Mouse (Mus musculus): ENCODE measurements around the gene Dand5.
A peak's percentile ranks its signal among the peaks of the same experiment; 100 is the strongest.

Gene Dand5

DNA sequence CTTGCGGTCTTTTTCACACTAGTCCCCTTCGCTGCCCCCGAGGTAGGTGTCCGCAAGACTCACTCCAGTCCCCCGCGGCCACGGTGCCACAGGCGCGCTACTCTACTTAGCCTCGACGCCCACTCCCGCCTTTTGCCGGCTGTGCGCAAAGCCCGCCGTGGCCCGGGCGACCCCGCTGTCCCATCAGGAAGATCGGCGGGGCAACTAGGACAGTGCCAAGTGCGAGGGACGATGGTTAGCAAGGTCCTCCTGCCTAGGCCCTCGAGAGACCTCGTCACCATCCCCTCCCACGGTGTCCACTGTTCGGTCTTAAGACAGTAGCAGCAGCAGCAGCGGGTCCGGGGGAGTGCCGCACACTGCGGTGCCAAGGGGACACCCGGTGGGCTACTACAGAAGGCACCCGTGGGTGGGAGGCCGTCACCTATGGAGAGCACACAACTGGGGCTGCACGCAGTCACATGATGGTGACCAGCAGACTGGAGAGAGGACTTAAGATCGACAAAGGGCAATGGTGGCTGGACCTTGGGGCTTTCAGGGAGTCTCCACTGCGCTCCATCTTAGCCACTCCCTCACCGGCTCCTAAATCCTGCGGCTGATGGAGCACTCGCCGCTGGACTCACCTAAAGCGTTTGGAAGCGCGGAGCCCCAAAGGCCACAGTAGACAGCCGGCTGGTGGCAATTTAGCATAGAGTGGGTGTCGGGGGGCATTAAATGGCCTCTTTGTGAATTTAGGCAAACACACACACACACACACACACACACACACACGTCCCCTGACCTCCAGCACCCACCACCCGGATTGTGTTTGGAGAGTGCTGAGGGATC lies 37.7 kb downstream of the Dand5 start:
- DNase-seq (ENCODE audit: low read depth, low spot score) = peak; percentile 80

DNA sequence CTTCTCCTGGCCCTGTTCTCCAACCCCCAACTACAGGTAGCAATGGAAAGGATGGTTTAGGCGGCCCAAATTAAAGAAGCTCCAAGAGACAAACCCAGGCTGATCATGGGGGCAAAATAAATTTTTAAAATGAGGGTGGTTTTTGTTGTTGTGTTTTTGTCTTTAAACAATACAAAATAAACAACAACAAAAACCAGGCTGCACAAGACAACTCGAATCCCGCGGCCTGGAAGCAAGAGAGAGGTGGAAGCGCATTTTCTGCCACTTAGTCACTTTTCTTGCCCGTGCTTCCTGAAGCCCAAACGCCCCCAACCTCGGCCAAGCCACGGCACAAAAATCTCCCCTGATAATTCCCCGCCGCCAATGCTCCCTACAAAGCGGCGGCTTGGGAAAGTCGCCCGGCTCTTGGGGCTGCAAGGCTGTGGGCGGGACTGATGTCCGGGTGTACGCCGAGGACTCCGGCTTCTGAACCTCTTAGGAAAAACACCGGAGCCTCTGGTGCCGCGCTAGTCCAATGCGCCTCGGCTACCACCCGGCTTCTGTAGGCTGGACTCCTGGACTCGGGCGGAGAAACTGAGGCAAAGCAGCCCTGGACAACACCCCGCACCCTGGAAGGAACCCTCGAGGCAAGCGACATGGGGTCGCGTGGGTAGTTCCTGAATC lies 38.6 kb downstream of the Dand5 start:
- peak; percentile 39 for DNase-seq (ENCODE audit: low read depth, low spot score)

DNA sequence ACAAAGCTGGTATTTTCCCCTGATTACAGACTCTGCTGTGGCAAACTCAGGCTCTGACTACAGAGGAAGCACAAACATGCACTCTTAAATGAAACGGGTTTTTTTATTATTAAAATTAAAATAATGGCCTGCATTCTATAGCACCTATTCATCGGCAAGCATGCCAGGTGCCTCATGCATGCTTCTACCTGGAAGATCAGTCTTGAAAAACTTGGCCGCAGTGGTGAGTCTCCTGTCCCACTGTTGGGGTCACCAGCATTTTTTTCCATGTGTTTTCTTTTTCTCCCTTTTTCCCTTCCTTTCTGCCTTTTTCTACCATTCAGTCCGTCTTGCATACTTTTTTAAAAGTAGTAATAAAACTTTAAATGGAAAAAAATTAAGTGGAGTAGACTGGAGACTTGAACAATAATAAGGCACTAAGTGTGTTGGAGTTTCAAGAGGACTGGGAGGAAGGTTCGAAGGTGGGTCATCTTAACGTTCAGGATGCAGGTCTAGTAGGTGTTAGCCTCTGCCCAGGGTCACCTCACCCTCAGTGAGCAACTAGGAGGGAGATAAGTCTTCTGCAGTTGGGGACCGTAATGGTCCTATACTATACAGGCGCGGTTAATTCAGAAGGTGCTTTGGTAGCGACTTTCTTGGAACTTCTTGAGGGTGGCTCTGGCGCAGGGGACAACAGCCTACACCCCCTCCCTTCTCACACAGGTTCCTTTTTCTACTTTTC lies 39.3 kb downstream of the Dand5 start:
- DNase-seq (ENCODE audit: low read depth, low spot score) = peak; percentile 27

DNA sequence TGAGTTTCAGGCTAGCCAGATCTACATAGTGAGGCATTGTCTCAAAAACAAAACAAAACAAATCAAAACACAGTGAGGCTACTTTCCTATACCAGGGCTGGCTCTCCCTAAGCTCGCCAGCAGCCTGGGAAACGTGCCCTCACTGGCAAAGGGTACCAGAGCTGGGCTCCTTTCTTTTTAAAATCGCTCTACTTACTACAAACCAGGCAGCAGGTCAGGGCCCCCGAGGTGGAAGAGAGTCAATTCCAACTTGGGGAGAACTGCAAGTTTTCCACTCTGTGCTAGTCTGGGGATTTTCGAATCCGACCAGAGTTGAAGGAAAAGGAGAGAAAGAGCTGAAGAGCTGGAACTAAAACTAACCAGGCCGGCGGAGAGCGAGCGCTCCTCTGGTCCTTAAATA lies 39.9 kb downstream of the Dand5 start:
- no peak for DNase-seq (ENCODE audit: low read depth, low spot score)

DNA sequence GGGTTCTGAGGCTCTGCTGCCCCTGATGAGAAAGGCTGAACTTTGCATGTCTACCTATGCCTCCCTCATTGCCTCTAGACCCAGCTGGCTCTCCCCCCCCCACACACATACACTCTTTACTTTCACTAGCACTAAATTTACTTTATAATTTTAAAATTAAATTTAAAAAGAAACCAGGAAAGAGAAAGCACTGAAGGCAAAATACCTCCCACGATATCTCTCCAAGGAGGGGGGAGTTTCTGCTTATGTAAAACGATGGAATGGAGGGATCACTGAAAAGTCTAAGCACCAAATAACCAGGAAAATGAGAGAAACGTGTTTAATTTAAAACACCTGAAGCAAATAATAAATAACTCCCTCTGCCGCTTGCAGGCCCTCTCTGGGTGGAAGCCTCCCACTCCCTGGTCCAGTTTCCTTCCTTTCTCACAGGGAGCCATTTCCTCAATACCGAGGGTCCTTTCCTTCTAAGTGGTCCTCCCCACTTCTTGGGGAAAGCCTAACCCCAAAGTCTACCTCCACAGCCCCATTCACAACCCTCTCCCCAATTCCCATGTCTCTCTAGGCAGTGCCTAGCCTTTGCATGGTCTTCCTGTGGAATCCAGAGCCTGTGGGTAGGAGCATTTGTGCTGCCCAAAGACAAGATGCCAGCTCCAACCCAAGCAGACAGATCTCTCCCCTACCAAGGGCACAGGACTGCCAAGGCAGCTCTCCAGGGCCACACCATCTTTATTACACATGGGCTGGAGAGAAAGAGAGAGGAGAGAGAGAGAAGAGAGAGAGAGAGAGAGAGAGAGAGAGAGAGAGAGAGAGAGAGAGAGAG lies 40.7 kb downstream of the Dand5 start:
- DNase-seq (ENCODE audit: low read depth, low spot score) = no peak

DNA sequence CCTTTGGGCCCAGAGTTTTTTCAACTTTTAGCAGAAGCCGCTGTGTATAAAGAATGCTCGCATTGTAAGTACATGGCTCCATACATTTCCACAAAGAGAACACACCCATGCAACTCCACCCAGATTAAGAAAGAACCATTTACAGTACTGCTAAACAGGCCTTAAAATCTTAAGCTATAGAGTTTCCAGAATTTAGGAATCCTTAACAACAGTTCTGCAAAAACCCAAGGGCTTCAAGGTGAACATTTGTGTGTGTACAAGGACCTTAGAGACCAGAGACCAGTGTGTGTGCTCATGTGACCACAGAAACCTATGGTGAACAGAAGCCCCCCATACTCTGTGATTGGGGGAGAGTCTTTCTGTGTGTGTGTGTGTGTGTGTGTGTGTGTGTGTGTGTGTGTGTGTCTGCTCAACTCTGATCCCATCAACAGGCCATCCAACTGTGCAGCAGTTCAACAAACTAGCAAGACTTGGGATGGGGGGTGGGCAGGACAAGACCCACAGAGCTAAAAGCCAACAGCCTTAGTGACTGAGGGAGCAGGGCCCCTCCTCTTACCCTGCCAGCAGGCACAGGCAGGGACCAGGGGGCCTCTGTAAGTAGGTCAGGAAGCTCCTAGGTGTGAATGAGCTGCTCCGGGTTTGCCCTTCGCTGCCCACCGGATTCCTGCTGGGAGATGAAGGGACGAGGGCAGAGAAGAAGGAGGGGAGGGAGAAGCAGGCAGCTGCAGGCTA lies 41.5 kb downstream of the Dand5 start:
- no peak for DNase-seq (ENCODE audit: low read depth, low spot score)

DNA sequence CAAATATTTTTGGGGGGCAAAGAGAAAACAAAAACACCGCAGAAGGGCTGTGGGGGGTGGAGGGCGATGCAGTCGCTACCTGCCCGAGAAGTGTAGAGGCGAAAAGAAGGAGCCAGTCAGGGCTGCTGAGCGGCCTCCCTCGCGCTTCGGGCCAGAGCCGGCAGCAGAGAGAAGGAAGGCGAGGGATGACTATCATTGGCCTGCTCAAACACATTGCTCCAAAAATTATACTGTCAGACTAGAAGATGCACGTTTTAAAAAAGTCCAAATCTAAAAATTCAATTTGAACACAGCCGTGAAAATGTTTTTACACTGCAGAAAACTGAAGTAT lies 42.4 kb downstream of the Dand5 start:
- no peak for DNase-seq (ENCODE audit: low read depth, low spot score)

DNA sequence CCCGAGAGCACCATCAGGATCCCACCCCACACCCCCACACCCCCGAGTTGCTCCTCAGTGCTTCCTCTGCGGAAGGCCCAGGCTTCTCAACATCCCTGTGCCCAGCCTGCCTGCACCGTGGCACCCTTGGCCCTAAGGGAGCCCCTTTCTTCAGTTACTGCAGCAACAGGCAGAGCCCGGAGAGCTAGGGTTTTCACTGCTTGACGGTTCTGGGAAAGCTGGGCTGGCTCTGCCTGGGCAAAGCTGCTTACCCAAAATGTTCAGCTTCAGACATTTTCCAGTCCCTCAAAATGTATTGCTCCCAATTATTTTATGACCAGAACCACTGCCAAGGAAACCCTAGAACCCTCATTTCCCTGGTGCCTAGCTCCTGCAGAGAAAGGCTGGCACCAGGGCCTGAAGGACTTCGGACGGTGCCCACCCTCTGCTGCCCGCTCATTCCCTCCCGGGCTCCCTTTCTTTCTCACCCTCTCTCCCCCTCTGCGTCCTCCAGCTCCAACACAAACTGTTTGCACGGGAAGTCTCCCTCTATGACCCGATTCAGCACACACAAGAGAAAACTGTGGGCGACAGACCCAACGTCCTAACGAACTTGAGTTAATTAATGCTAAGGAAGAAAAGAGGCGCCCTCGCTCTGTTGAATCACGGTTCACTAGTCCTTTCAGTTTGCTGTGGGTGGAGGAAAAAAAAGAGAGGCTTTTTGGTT lies 43.0 kb downstream of the Dand5 start:
- DNase-seq (ENCODE audit: low read depth, low spot score) = no peak

DNA sequence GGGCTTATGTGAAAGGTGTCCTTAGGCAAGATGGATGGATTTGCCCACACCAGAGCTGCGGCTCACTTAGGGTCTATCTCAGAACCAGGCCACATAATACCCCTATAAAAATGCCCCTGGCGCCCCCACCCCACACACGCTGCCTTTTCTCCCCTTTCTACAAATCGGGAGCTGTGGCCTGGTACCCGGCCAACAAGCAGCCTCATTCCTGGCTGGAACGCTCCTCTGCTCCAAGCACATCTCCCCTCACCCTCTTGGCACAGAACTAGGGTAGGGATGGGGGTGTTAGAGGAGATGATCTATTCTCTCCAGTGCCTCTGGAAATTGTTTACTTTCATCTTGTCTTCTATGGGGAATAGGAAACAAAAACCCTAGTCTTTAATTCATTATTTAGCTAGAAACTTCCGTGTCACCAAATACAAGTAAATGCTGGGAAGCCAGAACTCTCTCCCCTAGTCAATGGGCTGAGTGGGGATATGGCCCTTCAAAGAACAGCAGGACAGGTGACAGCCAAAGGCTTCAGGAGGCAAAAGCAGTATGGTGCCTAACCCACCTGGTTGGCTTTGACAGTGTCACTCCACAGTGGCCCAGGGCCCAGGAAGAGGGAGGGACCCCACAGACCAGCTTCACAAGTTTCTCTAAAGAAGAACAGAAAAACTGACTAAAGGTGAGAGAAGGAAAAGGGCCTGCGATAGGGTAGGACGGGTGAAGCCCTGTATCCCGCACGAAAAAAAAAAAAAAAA lies 43.8 kb downstream of the Dand5 start:
- no peak for DNase-seq (ENCODE audit: low read depth, low spot score)

DNA sequence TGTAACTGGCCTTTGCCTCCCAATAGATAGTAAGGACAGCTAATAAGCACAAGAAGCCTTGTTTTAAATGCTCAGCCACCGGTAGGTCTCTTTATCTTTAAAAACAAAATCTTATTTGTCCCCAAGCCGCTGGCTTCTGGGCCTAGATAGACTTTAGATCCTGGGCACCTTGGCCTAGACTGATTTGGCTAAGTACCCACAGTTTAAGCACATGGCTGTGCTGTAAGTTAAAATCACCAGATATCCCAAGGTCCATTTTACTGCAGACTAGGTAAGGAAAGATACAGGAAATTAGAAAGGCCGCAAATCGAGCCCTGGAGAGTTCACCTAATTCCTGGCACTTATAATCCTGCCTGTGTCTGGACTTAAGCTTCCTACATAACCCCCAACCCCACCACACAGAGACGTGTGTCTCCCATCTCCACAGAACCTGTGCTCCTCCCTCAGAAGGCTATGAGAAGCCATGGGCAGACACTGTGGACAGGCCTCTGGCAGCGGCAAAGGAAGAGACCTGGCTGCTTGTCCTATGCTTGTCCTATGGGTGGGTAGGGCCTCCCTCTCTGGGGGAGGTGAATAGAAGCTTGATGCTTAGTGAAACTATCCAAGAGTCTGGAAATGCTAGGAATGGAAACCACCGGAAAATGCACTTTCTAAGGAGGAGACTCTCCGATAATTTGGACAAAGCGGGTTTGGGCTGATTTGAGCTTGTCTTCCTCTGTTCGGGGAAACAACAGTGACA lies 44.6 kb downstream of the Dand5 start:
- no peak for DNase-seq (ENCODE audit: low read depth, low spot score)

DNA sequence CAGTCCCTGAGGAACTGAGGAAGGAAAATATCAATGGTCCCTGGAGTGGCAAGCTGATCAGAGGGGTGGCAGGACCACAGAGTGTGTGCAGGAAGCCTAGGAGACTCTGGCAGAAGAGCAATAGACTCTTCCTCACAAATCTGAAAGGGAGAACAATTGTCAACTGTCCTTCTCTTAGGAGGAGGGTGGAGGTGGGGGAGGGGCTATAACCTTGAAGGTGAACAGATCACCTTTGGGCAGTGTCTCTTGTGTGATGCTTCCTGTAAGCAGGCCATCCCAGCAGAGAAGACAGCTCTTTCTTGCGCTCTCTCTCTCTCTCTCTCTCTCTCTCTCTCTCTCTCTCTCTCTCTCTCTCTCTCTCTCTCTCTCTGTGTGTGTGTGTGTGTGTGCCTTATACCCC lies 46.1 kb downstream of the Dand5 start:
- DNase-seq (ENCODE audit: low read depth, low spot score) = peak; percentile 83

DNA sequence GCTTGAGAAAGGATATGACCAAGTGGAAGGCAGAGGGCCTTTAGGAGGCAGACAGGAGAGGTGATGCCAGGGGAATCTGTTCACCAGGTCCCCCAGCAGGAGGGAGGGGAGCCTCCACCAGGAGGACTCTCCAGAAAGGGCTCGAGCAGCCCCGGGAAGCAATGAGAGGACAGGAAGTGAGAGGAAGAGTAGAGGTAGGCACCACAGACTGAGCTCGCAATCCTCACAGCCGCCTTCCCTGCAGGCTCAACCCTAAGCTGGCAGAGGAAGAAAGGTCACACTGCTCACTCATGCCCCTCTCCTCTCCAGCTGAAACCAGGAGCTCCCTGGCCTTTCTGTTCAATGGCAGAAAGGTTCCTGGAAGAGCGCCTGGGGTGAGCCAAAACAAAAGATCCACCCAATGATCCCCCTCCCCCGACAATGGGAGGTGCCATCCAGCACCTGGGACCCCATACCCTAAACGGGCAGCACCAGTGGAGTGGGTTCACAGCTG lies 47.0 kb downstream of the Dand5 start:
- DNase-seq (ENCODE audit: low read depth, low spot score) = peak; percentile 51

DNA sequence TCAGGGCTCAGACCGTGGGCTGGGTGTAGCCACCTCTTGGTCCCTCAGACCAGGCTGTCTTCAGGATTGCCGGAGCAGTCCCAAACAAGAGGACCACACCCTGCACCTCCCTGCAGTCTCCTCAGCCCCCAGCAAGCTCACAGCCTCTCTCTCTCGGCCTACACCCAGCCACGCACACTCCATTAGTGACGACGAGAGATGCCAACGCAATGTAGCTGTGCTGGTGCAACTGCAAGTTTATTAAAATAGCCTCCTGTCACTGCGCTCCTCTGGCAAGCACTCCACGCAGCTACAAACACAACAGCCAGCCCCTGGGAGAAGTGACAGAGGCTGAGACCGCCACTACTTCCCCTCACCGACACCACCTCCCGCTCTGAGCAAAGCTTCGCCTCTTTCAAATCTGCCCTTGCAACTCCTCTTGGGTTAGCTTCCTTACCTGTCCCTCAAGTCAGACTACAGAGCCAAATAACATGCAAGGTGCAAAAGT lies 47.5 kb downstream of the Dand5 start:
- peak; percentile 82 for DNase-seq (ENCODE audit: low read depth, low spot score)

DNA sequence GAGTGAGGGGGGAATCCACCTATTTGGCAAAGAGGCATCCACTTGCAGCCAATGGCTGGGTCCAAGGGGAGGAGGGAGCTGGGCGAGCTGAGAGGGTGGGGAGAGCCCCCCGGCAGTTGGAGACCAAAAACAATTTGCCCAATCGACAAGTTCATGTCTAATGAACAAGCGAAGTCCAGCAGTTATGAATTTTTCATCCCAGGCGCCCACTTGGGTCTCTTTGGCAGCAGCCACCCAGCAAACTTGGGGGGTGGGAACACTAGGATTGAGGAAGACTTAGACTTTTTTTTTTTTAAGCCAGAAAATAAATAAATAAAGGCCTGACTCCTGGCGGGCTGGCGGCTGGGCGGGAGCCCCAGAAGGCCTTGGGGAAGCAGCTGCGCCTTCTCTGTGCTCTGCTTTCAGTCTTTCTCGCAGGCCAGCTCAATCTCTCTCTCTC lies 48.1 kb downstream of the Dand5 start:
- DNase-seq (ENCODE audit: low read depth, low spot score) = peak; percentile 66

DNA sequence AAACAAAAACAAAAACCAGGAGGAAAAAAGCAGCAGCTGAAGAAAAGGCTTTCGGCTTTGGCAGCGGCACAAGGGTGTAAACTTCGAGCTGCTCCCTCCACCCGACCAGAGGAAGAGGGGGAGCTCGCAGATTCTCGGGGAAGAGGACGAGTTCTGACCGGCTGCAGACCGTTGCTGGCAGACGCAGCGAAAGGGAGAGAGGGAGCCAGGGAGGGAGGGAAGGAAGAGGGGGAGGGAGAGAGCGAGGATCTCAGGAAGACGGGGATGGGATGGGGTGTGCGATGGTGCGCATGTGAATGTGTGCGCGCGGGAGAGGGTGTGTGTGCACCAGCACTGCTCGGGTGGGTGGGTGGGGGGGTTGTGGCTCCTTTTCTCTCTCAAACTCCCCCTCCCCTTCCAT lies 48.8 kb downstream of the Dand5 start:
- peak; percentile 91 for DNase-seq (ENCODE audit: low read depth, low spot score)

DNA sequence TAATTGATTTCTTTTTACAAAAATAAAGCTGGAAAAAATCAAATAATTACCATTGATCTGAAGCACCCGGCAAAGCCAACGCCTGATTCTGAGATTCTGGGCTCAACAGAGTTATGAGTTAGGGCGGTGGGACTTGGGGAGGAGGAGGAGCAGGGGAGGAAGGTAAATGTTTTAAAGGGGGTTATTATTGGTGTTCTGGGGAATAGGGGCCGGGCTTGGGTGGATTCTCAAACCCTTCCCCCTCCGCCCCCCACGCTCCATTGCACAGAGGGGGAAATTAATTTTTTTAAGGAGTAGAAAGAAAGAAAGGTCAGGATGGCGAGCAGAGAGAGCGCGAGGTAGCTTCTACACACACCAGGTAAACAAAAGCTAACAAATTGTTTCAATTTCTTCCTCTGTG lies 49.3 kb downstream of the Dand5 start:
- no peak for DNase-seq (ENCODE audit: low read depth, low spot score)

DNA sequence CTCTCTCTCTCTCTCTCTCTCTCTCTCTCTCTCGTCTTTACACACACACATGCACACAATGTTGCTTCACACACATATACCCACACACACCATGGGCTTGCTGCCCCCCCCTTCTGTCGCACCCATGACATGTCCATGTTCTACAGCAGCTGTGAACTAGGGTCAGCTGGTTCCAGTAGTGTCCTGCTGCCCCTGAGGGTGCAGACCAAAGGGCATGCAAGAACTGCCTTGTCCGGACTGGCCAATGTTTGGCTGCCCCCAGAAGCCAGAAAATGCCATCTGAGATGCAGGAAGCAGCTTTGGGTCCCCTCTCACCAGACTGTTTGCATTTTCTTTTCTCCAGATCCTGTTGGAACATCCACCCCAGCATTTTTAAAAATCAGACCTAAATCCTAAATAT lies 50.0 kb downstream of the Dand5 start:
- DNase-seq (ENCODE audit: low read depth, low spot score) = no peak

DNA sequence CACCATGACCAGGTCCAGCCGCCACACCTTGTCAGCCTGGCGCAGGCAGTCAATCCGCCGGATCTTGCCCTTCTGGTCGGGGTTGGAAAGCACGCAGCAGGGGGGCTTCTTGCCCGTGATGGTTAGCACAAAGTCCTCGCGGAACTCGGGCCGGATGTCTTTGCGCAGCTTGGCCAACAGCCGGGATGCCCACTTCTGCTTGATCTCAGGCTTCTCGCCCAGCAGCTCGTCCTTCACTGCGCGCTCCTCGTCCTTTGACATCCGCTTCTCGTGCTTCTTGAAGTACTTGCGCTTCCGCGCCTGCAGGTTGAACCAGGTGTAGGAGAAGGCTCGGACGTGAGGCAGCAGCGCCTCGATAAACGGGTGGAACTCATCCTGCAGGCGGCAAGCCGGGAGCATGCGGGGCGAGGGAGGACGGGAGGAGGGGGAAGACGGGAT lies 50.7 kb downstream of the Dand5 start:
- peak; percentile 74 for DNase-seq (ENCODE audit: low read depth, low spot score)

Measured in ES-CJ7 (cell line).